Mouse (Mus musculus): ENCODE results near the gene Osbp2. TPM values are rescaled to one million over a fixed set of nuclear protein-coding genes. Genes with fewer than 3 reads are reported as not detected.
"Not testable (repeated sequence)": the region's sequence is repeated elsewhere in the genome, so short reads cannot be mapped to it uniquely, and the experiment has no call there.

Osbp2 gene
- 0.33 TPM in 2 replicates for polyA plus RNA-seq (2015; fragmentation: Nextera tagmentation; extraction: Ambion mirVana)

- WGBS, result 4% methylated on average over 47 of the region's 58 CpGs
- peak; percentile 83 for ATAC-seq (ENCODE audit: extremely low read depth, insufficient number of reproducible peaks, low FRiP score, low TSS enrichment)
- H3K4me3 ChIP-seq, result peak within 1 kb of the TSS; percentile 59
- H3K9ac ChIP-seq, result peak within 1 kb of the TSS; percentile 80
- H3K27me3 ChIP-seq (replicated peaks), result peaks cover 55% of the 10 kb centered on the region
- no peak within 1 kb of the TSS for H3K27ac ChIP-seq (replicated peaks)
- H3K4me1 ChIP-seq, result peaks cover 16% of the 10 kb centered on the region
- no peaks in the 10 kb centered on the region for H3K9me3 ChIP-seq
- peak within 1 kb of the TSS; percentile 88 for H3K4me2 ChIP-seq
- no peaks in the 10 kb centered on the region for H3K36me3 ChIP-seq
Measured at GRCm38 (mm10) chr11:3863454-3864112, at the start of gene Osbp2. TSS of gene Osbp2 (minus strand) at chr11:3863903.

- H3K9me3 ChIP-seq, result no peaks in the 10 kb centered on the region
- 0 out of 2 replicates have a peak, but pooled peaks cover 3% of the 10 kb centered on the region for H3K27me3 ChIP-seq (replicated peaks)
- peaks cover 58% of the 10 kb centered on the region for H3K4me1 ChIP-seq
- 0 out of 2 replicates have a peak, but pooled peaks have one; percentile 2 for ATAC-seq (ENCODE audit: extremely low read depth, insufficient number of reproducible peaks, low FRiP score, low TSS enrichment)
- peaks cover 7% of the 10 kb centered on the region for H3K36me3 ChIP-seq
- H3K27ac ChIP-seq (replicated peaks), result peak overlapping the region; percentile 59; the same call in 1 of the 2 replicates
- peak overlapping the region; percentile 82 for H3K9ac ChIP-seq
- WGBS, result 4% methylated on average over 16 of the region's 16 CpGs
- peak overlapping the region; percentile 85 for H3K4me2 ChIP-seq
- H3K4me3 ChIP-seq, result peak overlapping the region; percentile 64
Measured at GRCm38 (mm10) chr11:3912875-3913271, 49.2 kb upstream of the Osbp2 start.

- H3K27me3 ChIP-seq (replicated peaks), result 0 out of 2 replicates have a peak, but pooled peaks cover 3% of the 10 kb centered on the region
- peaks cover 58% of the 10 kb centered on the region for H3K4me1 ChIP-seq
- H3K4me2 ChIP-seq, result peak overlapping the region; percentile 85
- no peak for ATAC-seq (ENCODE audit: extremely low read depth, insufficient number of reproducible peaks, low FRiP score, low TSS enrichment)
- 18% methylated on average over 19 of the region's 19 CpGs for WGBS
- no peaks in the 10 kb centered on the region for H3K9me3 ChIP-seq
- peak overlapping the region; percentile 59; the same call in 1 of the 2 replicates for H3K27ac ChIP-seq (replicated peaks)
- H3K9ac ChIP-seq, result peak overlapping the region; percentile 82
- peak overlapping the region; percentile 64 for H3K4me3 ChIP-seq
- peaks cover 7% of the 10 kb centered on the region for H3K36me3 ChIP-seq
Measured at GRCm38 (mm10) chr11:3912100-3912874, 48.6 kb upstream of the Osbp2 start.

- H3K36me3 ChIP-seq; H3K9me3 ChIP-seq; H3K27me3 ChIP-seq (replicated peaks); ATAC-seq (ENCODE audit: extremely low read depth, insufficient number of reproducible peaks, low FRiP score, low TSS enrichment): not testable (repeated sequence)
- Histone ChIP-seq H3K9ac (peak overlapping the region; percentile 55), H3K4me3 (peak overlapping the region; percentile 64; the same call in 1 of the 2 replicates), H3K27ac (replicated peaks) (peak overlapping the region; percentile 63), H3K4me2 (peak overlapping the region; percentile 85), H3K4me1 (peaks cover 58% of the 10 kb centered on the region)
- WGBS, result 81% methylated on average over 6 of the region's 6 CpGs
Measured at GRCm38 (mm10) chr11:3911440-3911839, 47.7 kb upstream of the Osbp2 start.

- no peak for ATAC-seq (ENCODE audit: extremely low read depth, insufficient number of reproducible peaks, low FRiP score, low TSS enrichment)
- Histone ChIP-seq H3K27ac (replicated peaks) (peak overlapping the region; percentile 63), H3K9ac (peak overlapping the region; percentile 55), H3K9me3 (no peaks in the 10 kb centered on the region), H3K4me3 (no peak overlapping the region), H3K4me1 (peaks cover 52% of the 10 kb centered on the region), H3K36me3 (peaks cover 15% of the 10 kb centered on the region), H3K27me3 (replicated peaks) (0 out of 2 replicates have a peak, but pooled peaks cover 3% of the 10 kb centered on the region), H3K4me2 (peak overlapping the region; percentile 85)
- WGBS, result 46% methylated on average over 5 of the region's 5 CpGs
Measured at GRCm38 (mm10) chr11:3910513-3911310, 47.0 kb upstream of the Osbp2 start.

GRCm38 (mm10) chr11:3909236-3909635 is 45.5 kb upstream of the Osbp2 start:
- Histone ChIP-seq H3K36me3 (peaks cover 15% of the 10 kb centered on the region), H3K4me3 (no peak overlapping the region), H3K9ac (no peak overlapping the region), H3K9me3 (no peaks in the 10 kb centered on the region), H3K27ac (replicated peaks) (no peak overlapping the region), H3K4me2 (no peak overlapping the region), H3K27me3 (replicated peaks) (0 out of 2 replicates have a peak, but pooled peaks cover 3% of the 10 kb centered on the region), H3K4me1 (peaks cover 44% of the 10 kb centered on the region)
- ATAC-seq (ENCODE audit: extremely low read depth, insufficient number of reproducible peaks, low FRiP score, low TSS enrichment), result no peak
- WGBS, result 83% methylated on average over 4 of the region's 4 CpGs

GRCm38 (mm10) chr11:3905446-3905845 is 41.7 kb upstream of the Osbp2 start:
- Histone ChIP-seq H3K27ac (replicated peaks) (no peak overlapping the region), H3K9ac (no peak overlapping the region), H3K4me1 (peaks cover 14% of the 10 kb centered on the region), H3K4me2 (no peak overlapping the region), H3K9me3 (no peaks in the 10 kb centered on the region), H3K27me3 (replicated peaks) (no peaks in the 10 kb centered on the region), H3K4me3 (no peak overlapping the region), H3K36me3 (peaks cover 15% of the 10 kb centered on the region)
- no peak for ATAC-seq (ENCODE audit: extremely low read depth, insufficient number of reproducible peaks, low FRiP score, low TSS enrichment)
- 69% methylated on average over 1 of the region's 1 CpGs for WGBS

GRCm38 (mm10) chr11:3904673-3905072 is 41.0 kb upstream of the Osbp2 start:
- ATAC-seq (ENCODE audit: extremely low read depth, insufficient number of reproducible peaks, low FRiP score, low TSS enrichment), result no peak
- Histone ChIP-seq H3K9ac (no peak overlapping the region), H3K27me3 (replicated peaks) (no peaks in the 10 kb centered on the region), H3K27ac (replicated peaks) (no peak overlapping the region), H3K4me2 (no peak overlapping the region), H3K36me3 (peaks cover 15% of the 10 kb centered on the region), H3K4me1 (peaks cover 13% of the 10 kb centered on the region), H3K9me3 (no peaks in the 10 kb centered on the region), H3K4me3 (no peak overlapping the region)
- WGBS, result 76% methylated on average over 6 of the region's 6 CpGs

- no peak for ATAC-seq (ENCODE audit: extremely low read depth, insufficient number of reproducible peaks, low FRiP score, low TSS enrichment)
Measured at GRCm38 (mm10) chr11:3903046-3903445, 39.3 kb upstream of the Osbp2 start.

GRCm38 (mm10) chr11:3902516-3902915 is 38.8 kb upstream of the Osbp2 start:
- WGBS, result 87% methylated on average over 3 of the region's 3 CpGs
- peaks cover 10% of the 10 kb centered on the region for H3K4me1 ChIP-seq
- ATAC-seq (ENCODE audit: extremely low read depth, insufficient number of reproducible peaks, low FRiP score, low TSS enrichment), result no peak
- no peaks in the 10 kb centered on the region for H3K9me3 ChIP-seq
- no peaks in the 10 kb centered on the region for H3K27me3 ChIP-seq (replicated peaks)
- no peak overlapping the region for H3K9ac ChIP-seq
- peaks cover 36% of the 10 kb centered on the region for H3K36me3 ChIP-seq
- no peak overlapping the region for H3K4me3 ChIP-seq
- H3K27ac ChIP-seq (replicated peaks), result no peak overlapping the region
- H3K4me2 ChIP-seq, result no peak overlapping the region

More at GRCm38 (mm10) chr11:3903046-3903445, 39.3 kb upstream of the Osbp2 start:
- Histone ChIP-seq H3K27ac (replicated peaks) (no peak overlapping the region), H3K4me2 (no peak overlapping the region), H3K9ac (no peak overlapping the region), H3K27me3 (replicated peaks) (no peaks in the 10 kb centered on the region), H3K36me3 (peaks cover 31% of the 10 kb centered on the region), H3K4me1 (peaks cover 10% of the 10 kb centered on the region), H3K4me3 (no peak overlapping the region), H3K9me3 (no peaks in the 10 kb centered on the region)
- 61% methylated on average over 5 of the region's 5 CpGs for WGBS

- H3K9me3 ChIP-seq, result no peaks in the 10 kb centered on the region
- H3K9ac ChIP-seq, result no peak overlapping the region
- no peak overlapping the region for H3K4me3 ChIP-seq
- no peaks in the 10 kb centered on the region for H3K27me3 ChIP-seq (replicated peaks)
- H3K4me2 ChIP-seq, result no peak overlapping the region
- ATAC-seq (ENCODE audit: extremely low read depth, insufficient number of reproducible peaks, low FRiP score, low TSS enrichment), result no peak
- no peak overlapping the region for H3K27ac ChIP-seq (replicated peaks)
- 58% methylated on average over 6 of the region's 6 CpGs for WGBS
- H3K4me1 ChIP-seq, result peaks cover 19% of the 10 kb centered on the region
- H3K36me3 ChIP-seq, result peaks cover 28% of the 10 kb centered on the region
Measured at GRCm38 (mm10) chr11:3900296-3900695, 36.6 kb upstream of the Osbp2 start.
